Comparison of ENCODE assay signal across 23 mouse cellular contexts in genomic region chr11:4469091-4469490, GRCm38 (mm10). TPM values are rescaled to one million over a fixed set of nuclear protein-coding genes. Genes with fewer than 3 reads are reported as not detected.
DNase-seq lines count a peak whose midpoint lies in the region; ATAC-seq and TF ChIP-seq lines count a peak whose summit lies in the region.
"Had no signal": no experiment of that assay in that cellular context is flagged by ENCODE, and none has a peak within 500 bp of the region (broad histone marks: within the 10 kb centered on the region; RNA-seq: fewer than 3 reads in every experiment).

No protein-coding gene starts in this region.

- H3K4me2 ChIP-seq in hindbrain, postnatal 0 days (ENCODE audit: low read depth, low read length): no peak overlapping the region
- no peak overlapping the region for H3K4me2 ChIP-seq in hindbrain, embryonic 13.5 days
- H3K4me2 ChIP-seq in midbrain, postnatal 0 days (ENCODE audit: low read depth, low read length, poor library complexity, severe bottlenecking): no peak overlapping the region
- no peak overlapping the region for H3K4me2 ChIP-seq in midbrain, embryonic 11.5 days
- H3K4me2 ChIP-seq: heart, embryonic 13.5 days had no signal

- H3K9me3 ChIP-seq in hindbrain, postnatal 0 days (ENCODE audit: low read length): no peaks in the 10 kb centered on the region
- H3K9me3 ChIP-seq in hindbrain, embryonic 13.5 days: no peaks in the 10 kb centered on the region
- H3K9me3 ChIP-seq in midbrain, postnatal 0 days (ENCODE audit: low read length): no peaks in the 10 kb centered on the region
- no peaks in the 10 kb centered on the region for H3K9me3 ChIP-seq in midbrain, embryonic 11.5 days (ENCODE audit: control insufficient read depth, low read length)
- H3K9me3 ChIP-seq: embryonic facial prominence, embryonic 10.5 days; heart, embryonic 13.5 days had no signal

- no peak overlapping the region for H3K27ac ChIP-seq in hindbrain, postnatal 0 days
- no peak overlapping the region for H3K27ac ChIP-seq in hindbrain, embryonic 13.5 days
- H3K27ac ChIP-seq in midbrain, postnatal 0 days (ENCODE audit: low read depth, low read length): no peak overlapping the region
- no peak overlapping the region for H3K27ac ChIP-seq in midbrain, embryonic 11.5 days (ENCODE audit: low read depth, low read length)
- H3K27ac ChIP-seq: embryonic facial prominence, embryonic 10.5 days; heart, embryonic 13.5 days had no signal

- WGBS in hindbrain, postnatal 0 days: 66% methylated on average over 5 of the region's 5 CpGs
- whole genome bisulfite sequencing in hindbrain, embryonic 13.5 days: 64% methylated on average over 5 of the region's 5 CpGs
- WGBS in midbrain, postnatal 0 days: 61% methylated on average over 5 of the region's 5 CpGs
- WGBS in midbrain, embryonic 11.5 days: 66% methylated on average over 5 of the region's 5 CpGs

- H3K4me1 ChIP-seq in hindbrain, postnatal 0 days (ENCODE audit: insufficient read depth, low read length): no peaks in the 10 kb centered on the region
- peaks cover 23% of the 10 kb centered on the region for H3K4me1 ChIP-seq in hindbrain, embryonic 13.5 days (replicated peaks)
- H3K4me1 ChIP-seq in midbrain, postnatal 0 days (ENCODE audit: insufficient read depth, low read length): no peaks in the 10 kb centered on the region
- no peaks in the 10 kb centered on the region for H3K4me1 ChIP-seq in midbrain, embryonic 11.5 days (ENCODE audit: control insufficient read depth, insufficient read depth, low read length)
- H3K4me1 ChIP-seq: heart, embryonic 13.5 days had no signal

- H3K36me3 ChIP-seq in hindbrain, postnatal 0 days (ENCODE audit: insufficient read depth, low read length): no peaks in the 10 kb centered on the region
- H3K36me3 ChIP-seq in hindbrain, embryonic 13.5 days: no peaks in the 10 kb centered on the region
- no peaks in the 10 kb centered on the region for H3K36me3 ChIP-seq in midbrain, postnatal 0 days (ENCODE audit: insufficient read depth, low read length)
- H3K36me3 ChIP-seq in midbrain, embryonic 11.5 days (ENCODE audit: control insufficient read depth, insufficient read depth, low read length): no peaks in the 10 kb centered on the region
- H3K36me3 ChIP-seq: heart, embryonic 13.5 days had no signal

- no peak for TF ChIP-seq POLR2A in brain, embryonic 14.5 days (IDR thresholded peaks at IDR 0.05; ENCODE audit: borderline replicate concordance, extremely low read depth, insufficient read depth, insufficient read length, poor library complexity, severe bottlenecking)

- peak; percentile 29 for TF ChIP-seq CTCF in hindbrain, postnatal 0 days (IDR thresholded peaks at IDR 0.05; ENCODE audit: low read depth)
- TF ChIP-seq CTCF in midbrain, postnatal 0 days (IDR thresholded peaks at IDR 0.05): peak; percentile 26; the same call in 1 of the 2 replicates
- peak; percentile 7; the same call in 1 of the 2 replicates for TF ChIP-seq CTCF in brain, embryonic 14.5 days (IDR thresholded peaks at IDR 0.05; ENCODE audit: borderline replicate concordance, extremely low read depth, insufficient read depth, insufficient read length)

- H3K27me3 ChIP-seq in hindbrain, postnatal 0 days (ENCODE audit: insufficient read depth, low read length): no peaks in the 10 kb centered on the region
- no peaks in the 10 kb centered on the region for H3K27me3 ChIP-seq in hindbrain, embryonic 13.5 days
- H3K27me3 ChIP-seq in midbrain, postnatal 0 days (ENCODE audit: insufficient read depth, low read length): no peaks in the 10 kb centered on the region
- no peaks in the 10 kb centered on the region for H3K27me3 ChIP-seq in midbrain, embryonic 11.5 days (ENCODE audit: control insufficient read depth, insufficient read depth, low read length)
- H3K27me3 ChIP-seq: CH12.LX; heart, embryonic 13.5 days had no signal

- H3K4me3 ChIP-seq in hindbrain, postnatal 0 days (ENCODE audit: low read length): no peak overlapping the region
- no peak overlapping the region for H3K4me3 ChIP-seq in hindbrain, embryonic 13.5 days
- no peak overlapping the region for H3K4me3 ChIP-seq in midbrain, postnatal 0 days (ENCODE audit: low read depth, low read length)
- no peak overlapping the region for H3K4me3 ChIP-seq in midbrain, embryonic 11.5 days (ENCODE audit: low read depth, low read length)
- H3K4me3 ChIP-seq: embryonic facial prominence, embryonic 10.5 days; heart, embryonic 13.5 days had no signal

- no peak for DNase-seq in hindbrain, postnatal 0 days (ENCODE audit: low spot score)
- DNase-seq in midbrain, postnatal 0 days (ENCODE audit: low spot score): no peak
- no peak for DNase-seq in midbrain, embryonic 11.5 days (ENCODE audit: low spot score, missing footprints)
- no peak for DNase-seq in brain, embryonic 14.5 days (ENCODE audit: low read depth)
- DNase-seq in left cerebral cortex, adult 9 months (ENCODE audit: low spot score in 2 of 2): no peak
- DNase-seq in ovary, adult 18-20 months (ENCODE audit: low spot score): no peak
- DNase-seq: adrenal gland, adult 2 months; adrenal gland, postnatal 25 days; cerebellum, adult 2 months; cerebellum, postnatal 10 days; gastrocnemius, postnatal 36 days; heart, adult 11 months; heart, postnatal 36 days had no signal

- H3K9ac ChIP-seq in hindbrain, postnatal 0 days (replicated peaks; ENCODE audit: low read length): no peak overlapping the region
- H3K9ac ChIP-seq in hindbrain, embryonic 13.5 days: no peak overlapping the region
- no peak overlapping the region for H3K9ac ChIP-seq in midbrain, postnatal 0 days (replicated peaks; ENCODE audit: low read length, poor library complexity, severe bottlenecking)
- H3K9ac ChIP-seq in midbrain, embryonic 11.5 days (ENCODE audit: low read length): no peak overlapping the region
- H3K9ac ChIP-seq: heart, embryonic 13.5 days had no signal

- peak; percentile 49; the same call in 1 of the 2 replicates for ATAC-seq in hindbrain, postnatal 0 days
- no peak for ATAC-seq in hindbrain, embryonic 13.5 days (ENCODE audit: low FRiP score)
- ATAC-seq in midbrain, postnatal 0 days (ENCODE audit: low FRiP score): no peak
- no peak for ATAC-seq in midbrain, embryonic 11.5 days (ENCODE audit: low FRiP score)
- ATAC-seq in CD4-positive, CD25-positive, alpha-beta regulatory T cell, adult 4 months: no peak
- ATAC-seq: forebrain, embryonic 14.5 days; hindbrain, embryonic 16.5 days had no signal

RNA-seq across cellular contexts. Expression of gene Hormad2, which starts 28.2 kb away (rescaled TPM):
- total RNA-seq in hindbrain, postnatal 0 days (2014; rRNA removed): not detected in 2 replicates
- polyA plus RNA-seq in hindbrain, postnatal 0 days (2015; fragmentation: Nextera tagmentation; extraction: Ambion mirVana): not detected in 2 replicates
- not detected in 2 replicates for polyA plus RNA-seq in hindbrain, embryonic 13.5 days (2015; fragmentation: Nextera tagmentation; extraction: Ambion mirVana)
- total RNA-seq in midbrain, postnatal 0 days (2014; rRNA removed): not detected in 2 replicates
- 0.10 TPM in 1 of 2 replicates, not detected in the other for polyA plus RNA-seq in midbrain, postnatal 0 days (2015; fragmentation: Nextera tagmentation; extraction: Ambion mirVana)
- 0.07 TPM in 1 of 2 replicates, not detected in the other for polyA plus RNA-seq in midbrain, embryonic 11.5 days (2014; fragmentation: Nextera tagmentation; extraction: Ambion mirVana)
- 0.08 and 0.10 TPM in 2 replicates for polyA plus RNA-seq in brain, embryonic 14.5 days (2012; rRNA removed)
- polyA plus RNA-seq in CD4-positive, CD25-positive, alpha-beta regulatory T cell, adult 4 months (2017; shearing (Covaris generic)): under 1 TPM; 0.42 to 0.98 TPM
- total RNA-seq: CH12.LX; gastrocnemius, postnatal 36 days had no signal
- polyA plus RNA-seq: adrenal gland, adult 2 months; C2C12; heart, postnatal 0 days; hindbrain, embryonic 11.5 days had no signal
